Mouse (Mus musculus): ENCODE measurements around the gene Cldn13.

DNA sequence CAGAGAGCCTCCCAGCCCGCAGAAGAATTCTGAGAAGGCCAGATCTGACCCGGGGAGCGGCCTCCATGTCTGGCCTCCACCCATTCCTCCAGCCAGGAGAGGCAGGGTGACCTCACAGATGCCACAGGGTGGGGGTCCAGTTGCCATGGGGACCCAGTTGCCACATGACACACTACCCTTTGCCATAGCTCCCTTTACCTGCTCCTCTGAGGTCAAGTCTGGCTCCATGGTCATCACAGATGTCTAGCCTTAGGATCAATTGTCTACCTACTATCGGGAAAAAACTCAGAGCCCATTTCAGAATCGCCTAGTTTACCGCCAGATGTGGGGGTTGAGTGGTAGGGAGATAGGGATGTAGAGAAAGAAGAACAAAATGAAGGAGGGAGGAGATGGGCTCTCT, 8.7 kb downstream of the Cldn13 start, which contains the start of gene Tmem270:
- no peak for TF ChIP-seq CTCF (IDR thresholded peaks at IDR 0.05; ENCODE audit: extremely low read depth, insufficient read depth, low read length)
- no peak for TF ChIP-seq POLR2A (IDR thresholded peaks at IDR 0.05; ENCODE audit: extremely low read depth, insufficient read depth, low read length)

All from cortical plate, adult 2 months (tissue).